Mouse (Mus musculus): ENCODE measurements around the gene Rln1.

DNA sequence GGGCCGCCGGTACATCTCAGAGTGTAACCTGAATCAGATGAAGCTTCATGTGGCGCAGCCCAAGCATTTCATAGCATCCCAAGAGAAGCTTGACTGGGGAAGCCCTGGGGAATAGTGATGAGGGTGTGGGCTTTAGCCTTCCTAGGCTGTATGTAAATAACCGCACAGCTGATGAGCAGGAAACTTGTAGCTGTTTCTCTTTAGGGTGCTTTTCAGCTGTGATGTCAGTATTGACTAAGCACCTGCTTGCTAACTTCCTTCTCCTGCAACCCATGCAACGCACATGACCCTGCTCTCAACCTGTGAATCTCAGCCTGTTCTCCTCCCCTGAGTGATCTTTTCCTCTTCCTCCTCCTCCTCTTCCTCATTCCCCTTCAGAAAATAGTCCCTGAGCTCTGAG, 29.6 kb upstream of the Rln1 start:
- TF ChIP-seq ZC3H11A (IDR thresholded peaks at IDR 0.05; ENCODE audit: borderline replicate concordance, low read depth, low read length): no peak
- TF ChIP-seq ZNF384 (IDR thresholded peaks at IDR 0.05; ENCODE audit: low read depth, low read length): no peak

Data from ES-E14 (cell line).